Mouse (Mus musculus) C2C12 (cell line): Measurements from ENCODE around the gene Btnl1. TPM values are rescaled to one million over a fixed set of nuclear protein-coding genes. Genes with fewer than 3 reads are reported as not detected.

Source experiments
- H3K27me3 ChIP-seq: one replicate; pipeline ENCODE4 v1.6.1; 2011; ENCODE audit not compliant: control insufficient read depth, insufficient read depth, insufficient read length
- H3K36me3 ChIP-seq: one replicate; pipeline ENCODE4 v1.6.1; 2011; ENCODE audit not compliant: control insufficient read depth, insufficient read depth
- H3K4me3 ChIP-seq: one replicate; pipeline ENCODE4 v1.5.1; 2011; ENCODE audit warnings: mild to moderate bottlenecking, control low read depth; ENCODE audit not compliant: poor library complexity, insufficient read depth, severe bottlenecking
- H3K79me2 ChIP-seq: one replicate; pipeline ENCODE4 v1.6.1; 2011; ENCODE audit not compliant: control insufficient read depth, insufficient read depth
- H3K79me3 ChIP-seq: one replicate; pipeline ENCODE4 v1.6.1; 2011; ENCODE audit warnings: low read depth, control low read depth
- H3ac ChIP-seq: one replicate; pipeline ENCODE3; 2011; ENCODE audit warnings: low read depth; ENCODE audit not compliant: control insufficient read depth, insufficient read length
- CEBPB ChIP-seq: IDR thresholded peaks from one replicate; pipeline ENCODE4 v1.6.1; 2011; ENCODE audit warnings: low read depth, mild to moderate bottlenecking, control low read depth, moderate library complexity
- CTCF ChIP-seq: IDR thresholded peaks from one replicate; pipeline ENCODE4 v1.5.1; 2011; ENCODE audit not compliant: control insufficient read depth, insufficient read depth, insufficient read length
- FOSL1 ChIP-seq: IDR thresholded peaks from one replicate; pipeline ENCODE4 v1.8.0; 2011; ENCODE audit warnings: mild to moderate bottlenecking, low read length; ENCODE audit not compliant: poor library complexity, insufficient read depth, severe bottlenecking
- MAX ChIP-seq: IDR thresholded peaks from one replicate; pipeline ENCODE4 v1.6.1; 2011; ENCODE audit warnings: mild to moderate bottlenecking, control low read depth
- MYOD1 ChIP-seq: IDR thresholded peaks from one replicate; pipeline ENCODE4 v1.6.1; 2011; ENCODE audit warnings: low read depth; ENCODE audit not compliant: control insufficient read depth, insufficient read length
- MYOG ChIP-seq: IDR thresholded peaks from one replicate; pipeline ENCODE4 v1.6.1; 2011; ENCODE audit not compliant: control insufficient read depth, insufficient read length; ENCODE audit errors: extremely low read depth
- USF1 ChIP-seq: IDR thresholded peaks from one replicate; pipeline ENCODE4 v1.6.1; 2011; ENCODE audit warnings: low read depth, mild to moderate bottlenecking, control low read depth, moderate library complexity
- polyA plus RNA-seq: library from polyadenylated mRNA; unstranded; fragments of >200 nt; fragmentation: generic; extraction: Trizol; gene quantifications from one replicate; pipeline ENCODE4 v1.2.1, GENCODE M21; 2012; ENCODE audit warnings: missing spikeins

Gene Btnl1
- polyA plus RNA-seq, 1 experiment, result not detected

DNA sequence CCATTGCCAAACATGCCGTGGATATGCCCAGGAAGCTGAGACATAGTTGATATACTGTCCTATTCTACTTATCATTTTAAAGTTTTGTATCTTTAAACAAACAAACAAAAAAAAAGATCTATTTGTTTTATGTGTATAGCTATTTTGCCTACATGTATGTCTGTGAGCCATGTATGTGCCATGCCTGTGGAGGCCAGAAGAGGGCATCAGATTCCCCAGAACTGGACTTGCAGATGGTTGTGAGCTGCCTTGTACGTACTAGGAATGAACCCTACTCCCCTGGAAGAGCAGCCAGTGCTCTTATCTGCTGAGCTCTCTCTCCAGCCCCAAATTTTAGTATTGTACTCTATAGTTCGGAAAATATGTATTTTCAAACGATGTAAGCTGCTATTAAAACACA, 11.6 kb downstream of the Btnl1 start:
- H3ac ChIP-seq, result no peak overlapping the region
- H3K27me3 ChIP-seq, result peaks cover 6% of the 10 kb centered on the region
- H3K4me3 ChIP-seq, result no peak overlapping the region
- H3K36me3 ChIP-seq, result no peaks in the 10 kb centered on the region
- no peaks in the 10 kb centered on the region for H3K79me2 ChIP-seq
- TF ChIP-seq CEBPB, result no peak
- H3K79me3 ChIP-seq, result no peaks in the 10 kb centered on the region

DNA sequence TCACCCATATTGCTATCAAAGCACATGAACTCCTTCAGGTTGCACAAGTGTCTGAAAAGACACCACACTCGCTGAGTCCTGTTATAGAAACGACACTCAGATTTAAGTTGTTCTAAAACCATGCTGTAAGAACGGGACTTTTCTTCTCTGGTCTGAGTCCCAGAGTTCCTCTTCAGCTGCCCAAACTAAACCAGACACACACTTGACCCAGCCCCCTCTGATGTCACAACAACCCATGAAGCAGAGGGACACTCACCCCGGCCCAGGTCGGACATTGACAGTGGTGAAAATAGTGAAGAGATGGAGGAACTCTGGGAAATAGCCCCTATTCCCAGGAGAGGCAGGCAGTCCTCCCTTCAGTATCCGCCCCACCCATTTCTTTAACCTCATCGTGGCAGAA, 14.6 kb downstream of the Btnl1 start:
- TF ChIP-seq MYOD1 (no peak), FOSL1 (no peak), MYOG (no peak), USF1 (no peak), CEBPB (no peak)
- Histone ChIP-seq H3K36me3 (no peaks in the 10 kb centered on the region), H3K4me3 (no peak overlapping the region)

DNA sequence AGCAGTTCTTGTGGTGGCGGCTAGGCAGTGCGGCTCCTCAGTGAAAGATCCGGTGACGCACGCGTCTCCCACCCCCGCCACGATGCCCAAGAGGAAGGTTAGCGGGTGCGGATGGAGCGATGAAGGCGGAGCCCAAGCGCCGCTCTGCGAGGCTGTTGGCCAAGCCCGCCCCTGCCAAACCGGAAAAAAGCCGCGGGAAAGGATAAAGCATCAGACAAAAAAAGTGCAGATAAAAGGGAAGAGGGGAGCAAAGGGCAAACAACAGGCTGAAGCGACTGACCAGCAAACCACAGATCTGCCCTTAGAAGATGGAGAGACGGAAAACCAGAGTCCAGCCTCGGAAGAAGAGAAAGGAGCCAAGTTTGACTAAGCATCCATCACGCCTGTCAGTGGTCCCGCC, 15.4 kb downstream of the Btnl1 start:
- TF ChIP-seq FOSL1 (no peak), CTCF (no peak)
- Histone ChIP-seq H3K4me3 (no peak overlapping the region), H3K36me3 (no peaks in the 10 kb centered on the region), H3K79me3 (no peaks in the 10 kb centered on the region), H3ac (no peak overlapping the region), H3K27me3 (peaks cover 6% of the 10 kb centered on the region), H3K79me2 (no peaks in the 10 kb centered on the region)

More for the DNA sequence above, 14.6 kb downstream of the Btnl1 start:
- H3K79me2 ChIP-seq, result no peaks in the 10 kb centered on the region
- no peak overlapping the region for H3ac ChIP-seq
- H3K27me3 ChIP-seq, result peaks cover 6% of the 10 kb centered on the region
- H3K79me3 ChIP-seq, result no peaks in the 10 kb centered on the region

DNA sequence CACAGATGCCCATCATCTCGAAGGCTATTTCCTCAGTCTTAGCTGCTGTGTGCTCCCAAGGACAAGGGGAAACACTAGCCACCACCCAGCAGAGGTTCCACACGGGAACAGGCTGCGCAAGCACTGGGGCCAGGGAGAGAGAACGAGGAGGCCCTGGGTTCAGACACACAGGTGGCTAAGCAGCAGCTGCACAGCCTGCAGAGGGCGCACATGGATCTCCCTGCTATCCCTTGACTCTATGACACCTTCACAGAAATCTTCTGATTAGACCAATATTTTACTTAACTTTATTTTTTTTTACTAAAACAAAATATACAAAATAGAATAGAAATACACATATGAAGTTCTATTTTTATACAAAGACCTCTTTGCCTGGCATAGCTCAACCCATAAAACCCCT, 20.4 kb downstream of the Btnl1 start:
- TF ChIP-seq USF1, result no peak
- TF ChIP-seq CTCF, result no peak
- TF ChIP-seq MAX, result no peak
- H3K27me3 ChIP-seq, result peaks cover 4% of the 10 kb centered on the region
- H3K4me3 ChIP-seq, result no peak overlapping the region

DNA sequence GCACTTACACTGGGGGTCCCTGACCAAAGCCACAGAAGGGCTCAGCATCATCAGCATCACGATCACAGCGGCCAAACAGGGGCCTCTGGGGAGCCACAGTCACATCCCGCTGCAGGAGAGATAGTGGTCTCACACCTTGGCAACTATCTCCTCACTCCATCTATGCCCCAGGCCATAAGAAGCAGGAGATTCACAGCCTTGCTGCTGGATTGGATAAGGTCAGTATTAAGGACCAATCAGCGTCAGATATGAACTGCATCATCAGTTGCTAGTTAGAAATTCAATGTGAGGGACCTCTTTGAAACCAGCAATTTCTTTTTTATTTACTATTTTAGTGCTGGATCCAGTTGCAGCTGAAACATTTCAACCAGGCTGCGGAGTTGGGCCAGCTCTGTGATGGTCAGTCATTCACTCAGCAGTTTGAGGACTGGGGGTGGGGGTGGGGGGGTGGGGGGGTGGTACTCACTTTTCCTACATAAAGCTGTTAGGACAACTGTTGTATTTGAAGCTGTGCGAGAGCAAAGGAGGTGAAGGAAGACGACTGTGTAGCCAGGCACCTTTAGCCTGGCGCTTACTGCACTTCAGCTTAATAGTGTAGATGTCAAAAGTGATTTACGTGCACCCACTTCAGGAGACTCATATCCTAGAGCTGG, 21.3 kb downstream of the Btnl1 start:
- Histone ChIP-seq H3K79me3 (no peaks in the 10 kb centered on the region), H3K36me3 (no peaks in the 10 kb centered on the region), H3K4me3 (no peak overlapping the region), H3ac (no peak overlapping the region), H3K79me2 (no peaks in the 10 kb centered on the region), H3K27me3 (peaks cover 4% of the 10 kb centered on the region)
- TF ChIP-seq CEBPB (no peak), MAX (no peak), MYOG (no peak), FOSL1 (no peak), USF1 (no peak), CTCF (no peak), MYOD1 (no peak)

More for the DNA sequence above, 20.4 kb downstream of the Btnl1 start:
- Histone ChIP-seq H3K36me3 (no peaks in the 10 kb centered on the region), H3K79me2 (no peaks in the 10 kb centered on the region), H3ac (no peak overlapping the region), H3K79me3 (no peaks in the 10 kb centered on the region)

DNA sequence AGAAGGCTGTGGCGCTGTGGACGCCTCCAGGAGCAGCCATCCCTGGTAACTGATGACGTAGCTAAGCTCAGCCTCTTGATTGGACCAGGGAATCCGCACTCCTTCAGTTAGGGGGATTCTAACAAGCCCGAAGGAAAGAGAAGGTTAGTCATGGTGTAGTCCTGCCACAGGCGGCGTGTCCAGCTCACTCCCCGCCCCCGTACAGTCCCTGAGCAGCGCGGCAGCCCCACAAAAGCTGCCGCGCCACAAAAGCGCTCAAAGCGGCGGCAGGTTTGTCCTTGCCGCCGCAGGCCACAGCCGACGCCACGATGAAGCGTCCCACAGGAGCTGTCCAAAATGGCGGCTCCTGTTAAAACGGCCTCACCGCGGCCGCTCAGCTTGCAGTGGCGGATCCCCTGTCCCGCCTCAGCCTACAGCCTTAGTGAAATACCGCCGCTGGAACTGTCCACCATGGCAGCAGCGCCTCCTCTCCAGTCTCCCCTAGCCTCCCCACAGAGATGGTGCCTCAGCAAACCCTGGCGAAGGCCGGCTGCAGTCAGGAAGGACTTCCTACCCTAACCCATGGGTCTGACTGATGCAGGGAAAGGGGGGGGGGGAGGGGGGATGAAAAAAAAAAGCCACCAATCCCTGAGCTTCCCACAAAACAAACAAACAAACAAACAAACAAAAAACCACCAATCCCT, 21.9 kb downstream of the Btnl1 start, which contains the start of gene BC051142:
TSS of gene BC051142 (plus strand) at position 110 of the 683 bp plus-strand sequence.
- Histone ChIP-seq H3K36me3 (no peaks in the 10 kb centered on the region), H3K4me3 (no peak within 1 kb of the TSS), H3ac (no peak within 1 kb of the TSS), H3K79me2 (no peaks in the 10 kb centered on the region), H3K27me3 (peaks cover 4% of the 10 kb centered on the region), H3K79me3 (no peaks in the 10 kb centered on the region)
- TF ChIP-seq MYOG (no peak), MAX (no peak), CEBPB (no peak), USF1 (no peak), MYOD1 (no peak), CTCF (no peak), FOSL1 (no peak)

DNA sequence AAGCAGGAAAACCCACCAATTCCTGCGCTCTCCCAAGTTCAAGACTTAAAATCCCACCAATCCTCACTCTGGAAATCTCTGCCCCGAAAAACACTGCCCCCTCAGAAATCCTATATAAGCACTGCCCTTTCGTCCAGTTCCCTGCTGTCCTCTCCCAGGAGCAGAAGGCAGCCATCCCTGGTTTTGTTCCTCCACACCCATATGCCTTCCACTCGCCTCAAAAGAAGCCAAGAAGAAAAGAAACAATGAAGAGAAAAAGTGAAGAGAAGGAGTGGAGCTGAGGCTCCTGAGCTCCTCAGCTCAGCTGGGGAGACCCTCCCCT, 22.4 kb downstream of the Btnl1 start:
- no peaks in the 10 kb centered on the region for H3K79me2 ChIP-seq
- H3ac ChIP-seq, result no peak overlapping the region
- H3K79me3 ChIP-seq, result no peaks in the 10 kb centered on the region
- H3K27me3 ChIP-seq, result peaks cover 4% of the 10 kb centered on the region
- no peak overlapping the region for H3K4me3 ChIP-seq
- no peaks in the 10 kb centered on the region for H3K36me3 ChIP-seq
- TF ChIP-seq CTCF (no peak), CEBPB (no peak), MYOG (no peak), FOSL1 (no peak), USF1 (no peak), MAX (no peak), MYOD1 (no peak)
